Mouse (Mus musculus) liver, postnatal 0 days (tissue): ENCODE data around the gene Rab31.

Source experiments
- CTCF ChIP-seq: sonication (generic); IDR thresholded peaks from 2 replicates; pipeline ENCODE4 v1.5.1; 2016; ENCODE audit warnings: antibody characterized with exemption, low read depth
- EP300 ChIP-seq: IDR thresholded peaks from 2 replicates; pipeline ENCODE4 v1.6.1; 2016; ENCODE audit warnings: antibody characterized with exemption, low read depth, mild to moderate bottlenecking

- no peak for TF ChIP-seq CTCF
- TF ChIP-seq EP300, result no peak
Measured at GRCm38 (mm10) chr17:65665786-65666387, 106.7 kb downstream of the Rab31 start.
